Mouse (Mus musculus) bone marrow macrophage, adult 2 months (primary cell): ENCODE measurements around the gene Spns1.

Experiments
- CTCF ChIP-seq: IDR thresholded peaks from 2 replicates; pipeline ENCODE4 v1.5.1; 2012; ENCODE audit warnings: low read depth, mild to moderate bottlenecking, low read length, moderate library complexity
- POLR2A ChIP-seq: IDR thresholded peaks from 2 replicates; pipeline ENCODE4 v1.6.1; 2012; ENCODE audit warnings: mild to moderate bottlenecking, low read depth, low read length, borderline replicate concordance

DNA sequence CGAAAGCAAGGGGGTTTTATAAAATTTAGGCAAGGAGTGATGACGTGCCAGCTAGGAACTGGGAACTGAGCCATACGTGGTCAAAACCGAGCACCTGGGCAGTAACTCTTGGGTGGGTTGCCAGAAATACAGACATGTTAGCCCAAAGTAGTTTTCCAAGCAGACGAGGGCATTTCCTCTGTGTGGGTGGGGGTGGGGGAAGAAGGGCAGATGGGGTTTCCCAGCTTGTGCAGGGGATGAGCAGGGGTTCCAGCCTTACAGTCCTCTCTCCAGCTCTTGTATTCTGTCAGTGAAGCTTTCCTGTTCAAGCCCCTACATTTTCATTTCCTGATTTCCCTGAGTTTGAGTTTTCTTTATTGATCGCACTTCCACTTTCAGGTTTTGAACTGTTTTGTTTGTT is 46.9 kb upstream of the Spns1 start:
- no peak for TF ChIP-seq POLR2A
- TF ChIP-seq CTCF: no peak
